Mouse (Mus musculus): ENCODE data around the gene Fgfrl1. TPM values are rescaled to one million over a fixed set of nuclear protein-coding genes. Genes with fewer than 3 reads are reported as not detected.

The Fgfrl1 gene
- polyA plus RNA-seq, 1 experiment from 2014 or later: 26.8 TPM

DNA sequence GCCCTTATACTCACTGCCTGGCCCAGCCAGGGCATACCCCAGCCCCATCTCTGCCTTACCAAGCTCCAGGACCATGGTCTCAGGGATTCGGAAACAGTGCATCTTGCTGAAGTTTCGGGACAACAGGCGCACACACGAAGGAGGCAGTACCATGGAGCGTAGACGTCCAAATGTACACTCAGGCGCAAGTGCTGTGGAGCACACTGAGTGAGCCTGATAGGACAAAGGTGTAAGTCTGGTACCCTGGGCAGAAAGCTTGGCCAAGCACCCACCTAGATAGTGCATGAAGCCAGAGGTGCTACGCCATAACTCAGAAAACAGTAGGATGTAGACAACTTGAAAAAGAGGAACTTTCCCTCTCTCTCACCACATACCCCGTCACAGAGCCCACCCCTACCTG lies 36.8 kb upstream of the Fgfrl1 start:
- peaks cover 63% of the 10 kb centered on the region for H3K36me3 ChIP-seq
- H3K27me3 ChIP-seq: no peaks in the 10 kb centered on the region

DNA sequence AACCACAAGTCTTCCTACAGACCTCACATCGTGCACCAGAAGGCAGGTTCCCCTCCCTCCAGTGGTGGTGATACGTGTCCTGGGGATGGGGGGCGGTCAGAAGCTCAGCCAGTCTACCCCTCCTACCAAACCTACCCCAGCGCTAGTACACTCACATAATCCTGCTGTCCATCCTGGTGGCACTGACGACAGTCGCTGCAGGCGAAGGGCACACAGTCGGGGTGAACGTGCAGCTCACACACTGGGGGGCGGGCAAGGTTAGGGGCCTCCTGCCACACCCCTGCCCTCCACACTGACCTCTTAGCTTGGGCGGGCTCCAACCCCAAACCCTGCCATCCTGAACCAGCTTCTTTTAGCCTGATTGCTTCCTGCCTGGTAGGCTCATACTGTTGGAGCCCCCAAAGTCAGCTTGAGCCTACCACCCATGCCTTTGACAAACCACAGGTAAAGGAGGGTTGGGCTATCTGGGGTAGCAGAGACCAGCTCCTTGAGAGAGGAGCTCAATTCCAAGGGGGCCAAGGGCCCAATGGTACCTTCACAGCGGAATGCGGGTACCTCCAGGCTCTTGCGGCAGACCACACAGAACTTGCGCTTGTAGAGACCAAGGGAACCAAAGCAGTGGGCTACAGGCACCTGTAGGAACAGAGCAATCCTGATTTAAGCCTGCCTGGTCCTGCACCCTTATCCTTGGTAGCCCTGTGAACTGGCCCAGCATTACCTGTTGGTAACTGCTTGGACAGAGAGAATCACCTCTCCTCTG lies 36.1 kb upstream of the Fgfrl1 start:
- no peaks in the 10 kb centered on the region for H3K27me3 ChIP-seq
- WGBS: 91% methylated on average over 15 of the region's 15 CpGs
- no peak for ATAC-seq (replicated peaks; ENCODE audit: low FRiP score)
- H3K9ac ChIP-seq: no peak overlapping the region
- peaks cover 18% of the 10 kb centered on the region for H3K4me1 ChIP-seq
- no peak overlapping the region for H3K27ac ChIP-seq
- H3K36me3 ChIP-seq: peaks cover 59% of the 10 kb centered on the region
- H3K9me3 ChIP-seq (replicated peaks): no peaks in the 10 kb centered on the region
- H3K4me3 ChIP-seq (replicated peaks): no peak overlapping the region
- H3K4me2 ChIP-seq: no peak overlapping the region

More for the DNA sequence above, 36.8 kb upstream of the Fgfrl1 start:
- Histone ChIP-seq H3K4me2 (no peak overlapping the region), H3K9me3 (replicated peaks) (no peaks in the 10 kb centered on the region), H3K4me1 (peaks cover 14% of the 10 kb centered on the region), H3K9ac (no peak overlapping the region), H3K4me3 (replicated peaks) (no peak overlapping the region), H3K27ac (no peak overlapping the region)
- no peak for ATAC-seq (replicated peaks; ENCODE audit: low FRiP score)
- 96% methylated on average over 9 of the region's 9 CpGs for WGBS

DNA sequence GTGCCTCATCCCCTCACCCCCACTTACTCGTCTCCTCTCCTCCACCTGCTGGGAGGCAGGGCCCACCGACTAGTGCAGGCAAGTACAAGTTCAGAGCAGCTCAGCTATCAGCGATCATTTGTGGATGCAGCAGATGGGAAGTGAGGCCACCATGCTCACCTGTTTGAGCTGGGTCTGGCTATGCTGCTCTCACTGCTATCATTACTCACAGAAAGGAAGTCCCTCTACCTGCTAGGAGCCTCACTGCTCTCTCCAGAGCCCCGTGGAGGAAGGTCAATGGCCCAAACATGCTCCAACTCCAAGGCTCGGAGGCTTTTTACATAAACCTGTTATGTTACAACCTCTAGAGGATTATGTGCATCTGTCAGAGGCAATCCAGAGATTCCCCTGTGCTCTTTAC lies 34.8 kb upstream of the Fgfrl1 start:
- no peaks in the 10 kb centered on the region for H3K27me3 ChIP-seq
- H3K4me3 ChIP-seq (replicated peaks): no peak overlapping the region
- no peak overlapping the region for H3K27ac ChIP-seq
- no peak overlapping the region for H3K4me2 ChIP-seq
- no peak overlapping the region for H3K9ac ChIP-seq
- peaks cover 18% of the 10 kb centered on the region for H3K4me1 ChIP-seq
- H3K36me3 ChIP-seq: peaks cover 54% of the 10 kb centered on the region
- H3K9me3 ChIP-seq (replicated peaks): no peaks in the 10 kb centered on the region
- no peak for ATAC-seq (replicated peaks; ENCODE audit: low FRiP score)
- WGBS: 80% methylated on average over 5 of the region's 5 CpGs

DNA sequence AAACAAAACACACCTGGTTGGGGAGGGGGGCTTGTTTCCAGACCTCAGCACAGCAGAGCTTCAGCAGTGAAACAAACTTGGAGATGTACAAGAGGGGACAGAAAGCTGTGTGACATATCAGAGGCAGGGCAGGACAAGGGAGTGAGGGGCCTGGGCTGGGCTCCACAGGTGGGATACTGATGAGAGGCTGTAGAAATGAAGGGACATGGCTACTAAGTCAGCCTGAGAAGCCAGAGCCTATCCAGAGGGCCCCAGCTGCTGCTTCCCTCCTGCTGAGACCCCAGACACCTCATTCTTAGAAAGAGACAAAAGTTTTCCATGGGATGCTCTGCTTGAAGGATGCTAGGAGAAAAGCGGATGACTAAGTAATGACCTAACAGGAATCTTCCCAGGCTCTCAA lies 33.6 kb upstream of the Fgfrl1 start:
- 100% methylated on average over 1 of the region's 1 CpGs for WGBS
- Histone ChIP-seq H3K27me3 (0 out of 2 replicates have a peak, but pooled peaks cover 3% of the 10 kb centered on the region), H3K4me3 (replicated peaks) (no peak overlapping the region), H3K9ac (no peak overlapping the region), H3K27ac (no peak overlapping the region), H3K4me1 (peaks cover 18% of the 10 kb centered on the region), H3K9me3 (replicated peaks) (no peaks in the 10 kb centered on the region), H3K36me3 (peaks cover 42% of the 10 kb centered on the region), H3K4me2 (no peak overlapping the region)
- no peak for ATAC-seq (replicated peaks; ENCODE audit: low FRiP score)

DNA sequence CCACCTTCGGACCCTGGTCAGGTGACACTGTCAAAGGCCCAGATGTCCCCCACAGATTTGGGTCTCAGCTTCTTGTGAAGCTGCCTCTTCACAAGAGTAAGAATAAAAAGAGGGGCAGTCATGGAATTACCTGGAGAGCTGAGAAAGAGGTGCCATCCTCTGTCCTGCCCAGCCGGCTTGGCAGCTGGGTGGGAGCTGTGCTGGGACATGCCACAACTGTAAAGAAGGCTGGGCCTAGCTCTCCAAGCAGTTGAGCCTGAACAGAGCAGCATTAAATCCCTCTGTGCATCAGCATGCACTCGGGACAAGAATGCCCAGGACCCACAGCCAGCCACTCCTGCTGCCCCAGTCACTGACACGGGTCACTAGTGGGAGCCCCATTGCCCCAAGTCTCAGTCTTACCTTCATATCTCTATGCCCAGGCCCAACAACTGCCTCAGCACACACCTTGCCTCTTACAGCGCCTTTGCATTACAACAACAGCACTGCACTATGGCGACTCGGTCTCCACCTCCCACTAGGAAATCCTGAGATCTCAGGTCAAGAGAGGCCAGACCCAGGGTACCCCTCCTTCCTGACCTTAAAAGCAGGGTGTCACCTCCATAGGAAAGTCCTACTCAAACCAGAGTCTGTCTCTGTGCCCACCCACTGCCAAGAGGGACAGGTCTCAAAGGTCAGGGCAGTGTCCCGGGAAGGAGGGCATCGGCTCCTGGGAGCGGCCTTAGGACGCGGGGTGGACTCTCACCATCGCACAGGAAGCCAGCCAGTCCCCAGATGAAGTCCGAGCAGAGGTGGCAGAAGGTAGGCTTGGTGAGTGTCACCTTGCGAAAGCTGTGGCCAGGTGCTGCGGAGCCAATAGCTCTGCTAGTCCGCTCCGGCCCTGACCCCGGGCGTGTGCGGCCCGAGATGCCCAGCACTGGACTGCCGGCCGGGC lies 32.2 kb upstream of the Fgfrl1 start, which contains the start of gene Idua:
Gene Idua (plus strand): TSS at position 634 of the 934 bp plus-strand sequence.
- 9% methylated on average over 24 of the region's 24 CpGs for WGBS
- Histone ChIP-seq H3K27me3 (peaks cover 12% of the 10 kb centered on the region; the same call in 1 of the 2 replicates), H3K4me2 (peak within 1 kb of the TSS; percentile 87), H3K9ac (peak within 1 kb of the TSS; percentile 76), H3K9me3 (replicated peaks) (no peaks in the 10 kb centered on the region), H3K4me3 (replicated peaks) (peak within 1 kb of the TSS; percentile 61), H3K4me1 (peaks cover 18% of the 10 kb centered on the region), H3K27ac (no peak within 1 kb of the TSS), H3K36me3 (peaks cover 28% of the 10 kb centered on the region)
- peak; percentile 79 for ATAC-seq (replicated peaks; ENCODE audit: low FRiP score)

DNA sequence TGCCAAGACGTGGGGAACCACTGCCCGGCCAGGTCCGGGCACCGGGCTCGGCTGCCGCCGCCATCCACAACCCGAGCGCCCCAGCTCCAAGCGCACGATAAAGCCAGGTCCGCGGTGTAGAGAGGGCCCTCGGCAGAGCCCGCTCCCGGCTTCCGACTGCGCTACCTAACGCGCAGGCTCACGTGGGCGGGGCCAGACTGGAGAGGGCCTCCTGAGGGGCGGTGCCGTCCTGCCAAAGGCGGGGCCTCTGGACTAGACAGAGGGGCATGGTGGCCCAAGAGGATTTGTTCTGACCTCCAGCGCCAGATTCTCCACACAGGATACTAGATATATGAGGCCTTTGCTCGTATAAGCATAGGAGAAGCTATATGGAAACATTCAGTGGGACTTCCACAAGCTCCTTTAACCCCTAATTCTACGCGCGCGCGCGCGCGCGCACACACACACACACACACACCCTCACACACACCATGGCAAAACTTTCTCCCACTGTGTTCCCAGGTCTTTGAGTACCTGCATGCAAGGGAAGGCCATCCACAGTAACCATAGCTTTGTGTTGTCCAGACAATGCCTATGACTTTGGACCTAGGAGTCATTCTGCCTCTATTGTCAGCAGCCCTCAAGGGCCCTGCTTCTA lies 31.4 kb upstream of the Fgfrl1 start:
- peaks cover 18% of the 10 kb centered on the region for H3K4me1 ChIP-seq
- H3K27me3 ChIP-seq: peaks cover 13% of the 10 kb centered on the region; the same call in 1 of the 2 replicates
- peaks cover 20% of the 10 kb centered on the region for H3K36me3 ChIP-seq
- 15% methylated on average over 36 of the region's 36 CpGs for WGBS
- H3K4me2 ChIP-seq: peak overlapping the region; percentile 87
- no peak overlapping the region for H3K27ac ChIP-seq
- peak; percentile 99 for ATAC-seq (replicated peaks; ENCODE audit: low FRiP score)
- peak overlapping the region; percentile 76 for H3K9ac ChIP-seq
- H3K4me3 ChIP-seq (replicated peaks): peak overlapping the region; percentile 61
- no peaks in the 10 kb centered on the region for H3K9me3 ChIP-seq (replicated peaks)

DNA sequence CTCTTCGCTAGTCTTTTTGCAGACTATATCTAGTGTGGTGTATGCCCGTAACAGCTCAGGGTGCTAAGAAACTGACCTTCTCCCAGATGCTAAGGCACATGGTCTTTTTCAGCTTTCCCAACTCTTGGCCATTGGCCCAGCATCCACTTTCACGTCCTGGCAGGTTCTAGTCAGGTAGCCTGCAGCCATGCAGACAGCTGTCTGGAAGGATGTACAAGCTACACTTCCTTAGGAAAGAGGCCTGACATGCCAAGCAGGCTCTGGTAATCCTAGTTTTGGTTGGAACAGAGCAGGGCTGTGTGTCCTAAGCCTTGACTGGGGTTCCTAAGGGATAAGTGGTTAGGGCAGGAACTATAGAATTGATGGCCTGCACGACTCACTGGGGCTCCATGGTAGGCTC lies 29.4 kb upstream of the Fgfrl1 start:
- H3K36me3 ChIP-seq: 0 out of 2 replicates have a peak, but pooled peaks cover under 1% of the 10 kb centered on the region
- WGBS: 85% methylated on average over 4 of the region's 4 CpGs
- H3K4me1 ChIP-seq: peaks cover 18% of the 10 kb centered on the region
- no peak overlapping the region for H3K27ac ChIP-seq
- H3K27me3 ChIP-seq: peaks cover 16% of the 10 kb centered on the region; the same call in 1 of the 2 replicates
- no peak overlapping the region for H3K4me3 ChIP-seq (replicated peaks)
- no peak overlapping the region for H3K4me2 ChIP-seq
- ATAC-seq (replicated peaks; ENCODE audit: low FRiP score): no peak
- H3K9ac ChIP-seq: no peak overlapping the region
- no peaks in the 10 kb centered on the region for H3K9me3 ChIP-seq (replicated peaks)

DNA sequence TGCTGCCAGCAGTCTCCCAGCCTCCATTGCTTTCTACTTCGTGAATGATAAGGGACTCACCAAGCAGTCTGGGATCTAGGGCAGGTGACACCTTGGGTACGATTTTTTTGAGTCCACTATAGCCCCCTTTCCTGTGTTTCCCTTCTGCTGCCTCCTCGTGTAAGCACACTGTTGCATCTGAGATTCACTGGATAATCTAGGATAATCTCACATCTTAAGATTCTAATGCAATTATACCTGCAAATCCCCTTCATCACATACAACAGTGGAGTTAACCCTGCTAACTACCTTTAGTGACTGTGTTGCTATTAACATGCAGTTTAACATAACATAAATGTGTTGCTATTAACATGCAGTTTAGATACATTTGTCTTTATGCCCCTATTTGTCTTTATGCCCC lies 27.1 kb upstream of the Fgfrl1 start:
- Histone ChIP-seq H3K9me3 (replicated peaks) (no peaks in the 10 kb centered on the region), H3K36me3 (no peaks in the 10 kb centered on the region), H3K4me2 (no peak overlapping the region), H3K4me3 (replicated peaks) (no peak overlapping the region), H3K4me1 (peaks cover 19% of the 10 kb centered on the region), H3K9ac (no peak overlapping the region), H3K27ac (no peak overlapping the region), H3K27me3 (peaks cover 16% of the 10 kb centered on the region; the same call in 1 of the 2 replicates)
- WGBS: 39% methylated on average over 3 of the region's 3 CpGs
- no peak for ATAC-seq (replicated peaks; ENCODE audit: low FRiP score)

DNA sequence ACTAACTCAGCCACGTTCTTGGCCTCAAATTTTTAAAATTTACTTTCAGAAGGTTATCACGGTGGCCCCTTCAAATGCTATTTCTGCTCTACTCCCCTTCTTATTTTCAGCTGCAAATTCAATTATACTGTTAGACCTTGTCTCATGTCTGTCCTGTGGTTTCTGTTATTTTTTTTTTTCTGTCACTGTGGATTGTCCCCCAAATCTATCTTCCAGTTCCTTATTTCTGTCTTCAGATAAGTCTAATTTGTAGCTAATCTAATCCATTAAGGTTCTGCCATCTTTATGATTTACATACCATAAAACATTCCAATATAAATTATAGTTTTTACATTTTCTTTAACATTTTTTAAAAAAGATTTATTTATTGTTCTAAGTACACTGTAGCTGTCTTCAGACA lies 24.8 kb upstream of the Fgfrl1 start:
- no peak overlapping the region for H3K4me2 ChIP-seq

DNA sequence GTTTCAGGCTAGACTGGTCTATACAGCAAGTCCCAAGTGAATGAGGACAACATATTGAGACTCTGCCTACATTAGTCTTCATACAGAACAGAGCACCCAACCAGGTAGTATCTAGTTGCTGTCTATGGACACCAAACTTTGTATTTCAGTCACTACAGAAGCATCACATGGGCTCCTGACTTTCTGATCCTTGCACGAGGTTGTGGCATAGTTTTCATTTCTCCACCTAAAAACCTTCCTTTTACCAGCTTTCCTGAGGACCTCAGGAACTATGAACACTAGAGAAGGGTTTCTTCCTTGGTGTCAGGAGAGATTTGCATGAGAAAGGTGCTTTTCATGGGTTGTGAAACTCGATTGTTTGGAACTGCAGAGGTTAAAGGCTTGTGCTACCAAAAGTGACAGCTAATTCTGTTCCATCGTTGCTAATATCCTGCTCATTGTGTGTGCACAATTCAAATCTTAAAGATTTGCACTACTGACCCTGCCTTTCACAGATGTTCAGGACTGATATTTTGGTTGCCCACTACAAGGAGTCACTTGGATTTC lies 23.7 kb upstream of the Fgfrl1 start:
- Histone ChIP-seq H3K27ac (peak overlapping the region; percentile 87), H3K36me3 (peaks cover 19% of the 10 kb centered on the region), H3K9ac (peak overlapping the region; percentile 66), H3K4me2 (peak overlapping the region; percentile 77), H3K9me3 (replicated peaks) (no peaks in the 10 kb centered on the region), H3K4me3 (replicated peaks) (peak overlapping the region; percentile 52), H3K4me1 (peaks cover 16% of the 10 kb centered on the region), H3K27me3 (peaks cover 14% of the 10 kb centered on the region; the same call in 1 of the 2 replicates)
- ATAC-seq (replicated peaks; ENCODE audit: low FRiP score): no peak
- WGBS: 14% methylated on average over 3 of the region's 3 CpGs

More for the DNA sequence above, 24.8 kb upstream of the Fgfrl1 start:
- Histone ChIP-seq H3K36me3 (peaks cover 13% of the 10 kb centered on the region), H3K4me3 (replicated peaks) (no peak overlapping the region), H3K9me3 (replicated peaks) (no peaks in the 10 kb centered on the region), H3K9ac (no peak overlapping the region), H3K27me3 (peaks cover 16% of the 10 kb centered on the region; the same call in 1 of the 2 replicates), H3K27ac (no peak overlapping the region), H3K4me1 (peaks cover 16% of the 10 kb centered on the region)
- 57% methylated on average over 2 of the region's 2 CpGs for WGBS
- no peak for ATAC-seq (replicated peaks; ENCODE audit: low FRiP score)
